Mouse (Mus musculus) midbrain, postnatal 0 days (tissue): ENCODE measurements around the gene Mcf2l. TPM values are rescaled to one million over a fixed set of nuclear protein-coding genes. Genes with fewer than 3 reads are reported as not detected.

ENCODE experiments used
- ATAC-seq: fragments of 200-750 bp; cut with Nextera tagmentation; 2 replicates; pipeline ENCODE4 v1.8.0; 2017; ENCODE audit warnings: moderate number of reproducible peaks, mild to moderate bottlenecking, moderate TSS enrichment, moderate library complexity; ENCODE audit not compliant: low FRiP score
- DNase-seq: peaks from one replicate; pipeline ENCODE4 v3.0.0-alpha.2; 2015; ENCODE audit warnings: low spot score
- H3K27ac ChIP-seq: fragments of 300-500 bp; sonication (generic); 2 replicates; pipeline ENCODE4 v1.5.1; 2014; ENCODE audit warnings: low read depth, mild to moderate bottlenecking, low read length, mixed read lengths
- H3K27me3 ChIP-seq: fragments of 300-500 bp; sonication (generic); 2 replicates; pipeline ENCODE4 v1.6.1; 2014; ENCODE audit warnings: low read length, control low read depth, mixed read lengths; ENCODE audit not compliant: insufficient read depth
- H3K36me3 ChIP-seq: fragments of 300-500 bp; sonication (generic); 2 replicates; pipeline ENCODE4 v1.6.1; 2014; ENCODE audit warnings: low read length, control low read depth, mixed read lengths; ENCODE audit not compliant: insufficient read depth
- H3K4me1 ChIP-seq: fragments of 300-500 bp; sonication (generic); 2 replicates; pipeline ENCODE4 v1.6.1; 2014; ENCODE audit warnings: mild to moderate bottlenecking, control low read depth, antibody characterized with exemption, low read length, mixed read lengths; ENCODE audit not compliant: insufficient read depth
- H3K4me2 ChIP-seq: fragments of 300-500 bp; sonication (generic); 2 replicates; pipeline ENCODE4 v1.6.1; 2014; ENCODE audit warnings: low read depth, mild to moderate bottlenecking, low read length, mixed read lengths; ENCODE audit not compliant: poor library complexity, severe bottlenecking
- H3K4me3 ChIP-seq: fragments of 300-500 bp; sonication (generic); 2 replicates; pipeline ENCODE4 v1.5.1; 2014; ENCODE audit warnings: low read depth, mild to moderate bottlenecking, low read length, moderate library complexity
- H3K9ac ChIP-seq: fragments of 300-500 bp; sonication (generic); replicated peaks from 2 replicates; pipeline ENCODE4 v1.6.1; 2014; ENCODE audit warnings: mild to moderate bottlenecking, low read length, moderate library complexity, mixed read lengths; ENCODE audit not compliant: poor library complexity, severe bottlenecking
- H3K9me3 ChIP-seq: fragments of 300-500 bp; sonication (generic); 2 replicates; pipeline ENCODE4 v1.6.1; 2016; ENCODE audit warnings: low read length, control low read depth
- CTCF ChIP-seq: IDR thresholded peaks from 2 replicates; pipeline ENCODE4 v1.5.1; 2016; ENCODE audit warnings: antibody characterized with exemption, mild to moderate bottlenecking
- WGBS: fragments of 180-500 bp; shearing (Covaris S2); extraction: QIAGEN DNeasy Blood & Tissue Kit; methylation state at CpG from one replicate; pipeline ENCODE4 v1.1.7; 2014; 5-methylcytosine and 5-hydroxymethylcytosine counted together
- polyA plus RNA-seq: library from polyadenylated mRNA; unstranded; fragments of >200 nt; fragmentation: Nextera tagmentation; extraction: Ambion mirVana; gene quantifications from 2 replicates; pipeline ENCODE4 v1.2.1, GENCODE M21; 2015
- total RNA-seq: library from RNA; depleted of rRNA; stranded (reverse); fragments of >200 nt; gene quantifications from 2 replicates; pipeline ENCODE4 v1.2.3, GENCODE M21; 2014

Gene Mcf2l
- total and polyA plus RNA-seq, 2 experiments from 2014 or later: 136 to 391 TPM

DNA sequence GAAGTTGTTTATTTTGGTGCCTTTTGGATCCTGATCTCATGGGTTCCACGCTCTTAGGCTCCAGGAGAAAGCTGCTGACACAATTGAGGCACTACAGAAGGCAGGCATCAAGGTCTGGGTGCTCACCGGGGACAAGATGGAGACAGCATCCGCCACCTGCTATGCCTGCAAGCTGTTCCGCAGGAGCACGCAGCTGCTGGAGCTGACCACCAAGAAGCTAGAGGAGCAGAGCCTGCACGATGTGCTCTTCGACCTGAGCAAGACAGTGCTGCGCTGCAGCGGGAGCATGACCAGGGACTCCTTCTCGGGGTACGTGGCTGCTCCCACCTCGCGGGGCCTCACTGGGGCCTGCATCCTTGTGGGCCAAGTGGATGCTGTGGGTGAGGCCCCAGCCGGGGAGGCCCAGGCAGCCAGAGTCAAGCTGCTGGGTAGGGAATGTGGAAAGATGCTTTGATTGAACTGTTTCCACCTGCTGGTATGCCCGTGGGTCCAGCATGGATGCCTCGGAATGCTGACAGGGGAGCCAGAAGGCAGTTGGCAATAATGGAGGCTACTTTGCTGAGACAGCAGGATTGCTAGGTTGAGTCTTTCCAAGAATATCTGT lies 29.2 kb upstream of the Mcf2l start:
- Histone ChIP-seq H3K4me1 (no peaks in the 10 kb centered on the region), H3K36me3 (peaks cover 68% of the 10 kb centered on the region), H3K27me3 (no peaks in the 10 kb centered on the region), H3K27ac (no peak overlapping the region), H3K4me3 (no peak overlapping the region), H3K9ac (no peak overlapping the region), H3K9me3 (no peaks in the 10 kb centered on the region), H3K4me2 (no peak overlapping the region)
- no peak for DNase-seq
- no peak for TF ChIP-seq CTCF
- WGBS: 93% methylated on average over 16 of the region's 16 CpGs
- no peak for ATAC-seq

DNA sequence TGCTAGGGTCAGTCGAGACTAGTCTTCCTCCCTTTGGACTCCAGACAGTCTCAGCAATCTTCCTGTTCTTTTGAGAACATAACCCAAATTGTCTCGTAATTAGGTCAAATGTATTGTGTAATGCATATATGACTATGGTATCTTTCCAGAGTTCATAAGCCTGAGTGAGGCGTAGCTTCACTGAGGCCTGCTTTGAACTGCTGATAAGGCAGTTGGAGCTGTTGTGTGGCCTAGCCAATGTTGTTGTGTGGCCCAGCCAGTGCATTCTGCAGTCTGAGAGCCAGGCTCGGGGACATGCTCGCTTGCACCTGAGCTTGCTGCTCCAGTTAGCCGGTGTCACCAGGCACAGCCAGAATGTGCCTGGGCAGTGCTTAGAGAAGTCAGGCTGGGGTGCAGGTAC lies 27.2 kb upstream of the Mcf2l start:
- Histone ChIP-seq H3K4me2 (no peak overlapping the region), H3K36me3 (peaks cover 80% of the 10 kb centered on the region), H3K4me1 (no peaks in the 10 kb centered on the region), H3K9me3 (no peaks in the 10 kb centered on the region), H3K27ac (no peak overlapping the region), H3K4me3 (no peak overlapping the region), H3K9ac (no peak overlapping the region), H3K27me3 (no peaks in the 10 kb centered on the region)
- ATAC-seq: no peak
- WGBS: 97% methylated on average over 6 of the region's 6 CpGs
- DNase-seq: no peak
- no peak for TF ChIP-seq CTCF

DNA sequence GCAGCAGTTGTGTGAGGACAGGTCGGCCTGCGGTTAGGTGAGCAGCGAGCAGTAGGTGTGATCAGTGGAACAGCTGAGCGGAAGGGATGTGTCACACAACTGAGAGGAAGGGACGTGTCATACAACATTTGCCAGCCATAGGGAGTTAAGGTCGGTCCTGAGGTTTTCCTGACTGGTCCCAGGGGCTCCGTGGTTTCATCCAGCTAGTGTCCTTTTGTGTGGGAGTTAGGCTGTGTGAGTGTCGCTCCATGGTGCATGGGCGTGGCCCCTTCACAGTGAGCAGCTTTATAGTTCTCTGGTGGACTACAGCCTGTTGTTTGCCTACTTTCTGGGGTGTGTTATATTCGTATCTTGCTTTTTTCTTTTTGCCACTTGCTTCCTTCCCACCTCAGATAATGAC lies 22.4 kb upstream of the Mcf2l start:
- Histone ChIP-seq H3K9me3 (no peaks in the 10 kb centered on the region), H3K4me3 (no peak overlapping the region), H3K4me1 (no peaks in the 10 kb centered on the region), H3K27me3 (no peaks in the 10 kb centered on the region), H3K36me3 (peaks cover 53% of the 10 kb centered on the region), H3K27ac (no peak overlapping the region), H3K9ac (no peak overlapping the region), H3K4me2 (no peak overlapping the region)
- no peak for TF ChIP-seq CTCF
- no peak for ATAC-seq
- no peak for DNase-seq
- 88% methylated on average over 10 of the region's 10 CpGs for WGBS

DNA sequence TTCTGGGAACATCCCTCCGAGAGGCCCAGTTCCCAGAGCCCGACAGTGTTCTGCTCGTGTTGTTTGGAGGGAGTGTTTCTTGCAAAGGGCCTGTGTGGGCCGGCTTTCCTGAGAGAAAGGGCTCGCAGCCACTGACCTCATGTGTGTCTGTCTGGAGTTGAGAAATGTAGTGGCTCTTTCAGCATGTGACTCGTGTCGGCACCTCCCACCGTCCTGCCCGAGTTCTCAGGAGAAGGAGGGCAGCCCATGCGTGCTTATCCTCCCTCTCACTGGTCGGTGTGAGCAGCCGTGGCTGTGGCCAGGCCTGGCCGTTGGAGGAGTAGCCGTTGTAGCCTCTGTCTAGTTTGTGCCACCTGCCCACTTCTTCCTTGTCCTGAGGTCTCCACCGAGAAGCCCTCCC lies 17.6 kb upstream of the Mcf2l start:
- no peak overlapping the region for H3K27ac ChIP-seq
- ATAC-seq: no peak
- peaks cover 50% of the 10 kb centered on the region for H3K36me3 ChIP-seq
- no peak overlapping the region for H3K4me3 ChIP-seq
- TF ChIP-seq CTCF: no peak
- H3K4me1 ChIP-seq: no peaks in the 10 kb centered on the region
- no peak overlapping the region for H3K9ac ChIP-seq
- H3K4me2 ChIP-seq: no peak overlapping the region
- WGBS: 80% methylated on average over 15 of the region's 15 CpGs
- no peaks in the 10 kb centered on the region for H3K9me3 ChIP-seq
- DNase-seq: no peak
- no peaks in the 10 kb centered on the region for H3K27me3 ChIP-seq

DNA sequence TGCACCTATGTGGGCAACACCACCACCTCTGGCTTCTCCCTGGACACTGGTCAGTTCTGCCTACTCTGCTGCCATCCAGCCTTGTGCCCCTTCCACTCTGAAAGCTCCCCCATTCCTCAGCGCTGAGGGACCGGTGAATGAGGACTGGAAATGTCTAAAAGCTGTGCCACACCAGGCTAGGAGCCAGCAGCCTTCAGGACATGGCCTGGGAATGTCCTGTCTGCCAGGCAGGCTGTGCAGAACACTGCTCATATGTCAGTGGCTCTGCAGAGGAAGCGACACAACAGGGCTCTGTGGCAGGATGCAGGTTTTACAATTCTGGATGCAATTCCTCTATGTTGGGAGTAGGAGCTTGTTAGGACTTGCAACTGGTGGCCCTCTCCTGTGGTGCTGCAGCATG lies 10.5 kb upstream of the Mcf2l start:
- no peak for ATAC-seq

DNA sequence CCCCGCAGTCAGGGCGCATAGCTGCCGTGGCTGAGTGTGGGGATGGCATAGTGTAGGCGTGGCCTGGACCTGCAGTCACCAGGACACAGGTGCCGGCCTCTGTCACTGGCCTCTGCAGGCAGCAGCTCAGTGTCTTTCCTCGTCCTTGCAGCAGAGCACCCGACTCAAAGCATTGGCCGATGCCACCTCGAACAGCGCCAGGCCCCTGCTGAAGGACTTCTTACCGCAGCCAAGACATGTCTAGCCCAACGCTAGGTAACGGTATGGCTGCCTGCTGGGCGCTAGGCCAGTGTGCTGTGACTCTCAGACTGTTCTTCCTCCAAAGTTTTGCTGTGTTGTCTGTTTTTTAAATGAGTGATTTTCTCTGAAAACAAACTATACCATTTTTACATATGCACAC lies 10.0 kb upstream of the Mcf2l start:
- 80% methylated on average over 14 of the region's 14 CpGs for WGBS
- H3K4me2 ChIP-seq: no peak overlapping the region
- H3K4me3 ChIP-seq: no peak overlapping the region
- no peaks in the 10 kb centered on the region for H3K9me3 ChIP-seq
- H3K4me1 ChIP-seq: no peaks in the 10 kb centered on the region
- no peak overlapping the region for H3K9ac ChIP-seq
- H3K27ac ChIP-seq: no peak overlapping the region
- no peak for TF ChIP-seq CTCF
- DNase-seq (no peak), ATAC-seq (no peak)
- peaks cover 54% of the 10 kb centered on the region for H3K36me3 ChIP-seq
- H3K27me3 ChIP-seq: no peaks in the 10 kb centered on the region

More for the DNA sequence above, 10.5 kb upstream of the Mcf2l start:
- DNase-seq: peak; percentile 61
- WGBS: 86% methylated on average over 3 of the region's 3 CpGs
- Histone ChIP-seq H3K9me3 (no peaks in the 10 kb centered on the region), H3K4me1 (no peaks in the 10 kb centered on the region), H3K9ac (no peak overlapping the region), H3K27me3 (no peaks in the 10 kb centered on the region), H3K4me3 (no peak overlapping the region), H3K36me3 (peaks cover 59% of the 10 kb centered on the region), H3K27ac (no peak overlapping the region), H3K4me2 (no peak overlapping the region)
- TF ChIP-seq CTCF: no peak
